Mouse (Mus musculus): ENCODE data around the gene Gtpbp2. TPM values are rescaled to one million over a fixed set of nuclear protein-coding genes. Genes with fewer than 3 reads are reported as not detected.

The Gtpbp2 gene
- total RNA-seq (2021) = 101 and 112 TPM in 2 replicates
- long read RNA-seq, transcript Gtpbp2-201 (12 exons, 2,966 nt) = major isoform, 22 of 51 reads
- long read RNA-seq, partial matches to known transcripts = 10 of 51 reads
- long read RNA-seq, other reads (novel, unspliced or antisense) = 15 of 51 reads

- peak; percentile 90 for DNase-seq
These were observed at the start of gene Gtpbp2 for GRCm38 (mm10) chr17:46160686-46161085. Gene Gtpbp2, plus strand, starts transcription at chr17:46161032.

- no peak for DNase-seq
These were observed 45.3 kb upstream of the Gtpbp2 start for GRCm38 (mm10) chr17:46115489-46115888.

DNA sequence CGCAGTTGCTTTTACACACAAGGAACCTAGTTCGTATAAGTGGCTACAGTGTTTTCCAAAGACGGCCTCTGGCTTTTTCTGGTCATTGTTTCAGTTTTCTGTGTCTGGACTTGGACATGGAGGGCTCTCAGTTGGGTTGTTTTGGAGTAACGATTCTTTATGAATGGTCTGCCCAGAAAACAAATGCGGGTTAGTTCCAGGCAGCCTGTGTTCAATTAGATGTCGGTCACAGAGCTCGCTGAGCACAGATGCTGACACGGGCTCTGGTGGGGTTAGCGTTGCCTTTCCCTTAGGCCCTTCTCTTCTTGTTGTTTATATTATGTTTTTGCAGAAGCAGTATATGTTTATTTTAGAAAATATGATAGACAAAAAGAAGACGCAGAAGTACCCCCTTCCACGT, 44.7 kb upstream of the Gtpbp2 start:
- DNase-seq = no peak

GRCm38 (mm10) chr17:46116881-46117280, 44.0 kb upstream of the Gtpbp2 start:
- DNase-seq = no peak

GRCm38 (mm10) chr17:46117623-46118422, 43.0 kb upstream of the Gtpbp2 start:
- DNase-seq = no peak

DNA sequence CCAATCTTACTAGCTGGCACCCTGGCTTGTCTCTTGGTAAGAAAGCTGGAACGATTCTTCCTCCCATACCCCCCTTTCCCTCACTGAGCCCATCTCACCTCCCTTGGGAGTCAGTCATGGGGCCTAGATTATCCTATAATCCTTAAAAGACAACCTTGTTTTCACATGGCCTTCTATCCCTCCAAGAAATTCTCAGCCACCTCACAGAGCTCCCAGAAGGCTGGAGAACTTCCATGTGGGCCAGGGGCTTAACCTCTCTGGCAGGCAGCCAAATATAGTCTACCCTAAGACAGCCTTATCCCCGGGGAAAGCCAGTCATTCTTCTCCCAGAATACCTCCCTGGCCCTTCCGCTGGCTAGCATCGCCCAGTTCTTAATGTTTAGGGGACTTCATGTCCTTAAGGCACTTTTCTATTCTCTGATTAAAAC, 42.4 kb upstream of the Gtpbp2 start:
- DNase-seq = no peak

GRCm38 (mm10) chr17:46119641-46120040, 41.2 kb upstream of the Gtpbp2 start:
- no peak for DNase-seq

- DNase-seq = no peak
These were observed 38.0 kb upstream of the Gtpbp2 start for GRCm38 (mm10) chr17:46122791-46123190.

- no peak for DNase-seq
These were observed 37.5 kb upstream of the Gtpbp2 start for GRCm38 (mm10) chr17:46123285-46123684.

- DNase-seq = no peak
These were observed 36.7 kb upstream of the Gtpbp2 start for GRCm38 (mm10) chr17:46123953-46124700.

DNA sequence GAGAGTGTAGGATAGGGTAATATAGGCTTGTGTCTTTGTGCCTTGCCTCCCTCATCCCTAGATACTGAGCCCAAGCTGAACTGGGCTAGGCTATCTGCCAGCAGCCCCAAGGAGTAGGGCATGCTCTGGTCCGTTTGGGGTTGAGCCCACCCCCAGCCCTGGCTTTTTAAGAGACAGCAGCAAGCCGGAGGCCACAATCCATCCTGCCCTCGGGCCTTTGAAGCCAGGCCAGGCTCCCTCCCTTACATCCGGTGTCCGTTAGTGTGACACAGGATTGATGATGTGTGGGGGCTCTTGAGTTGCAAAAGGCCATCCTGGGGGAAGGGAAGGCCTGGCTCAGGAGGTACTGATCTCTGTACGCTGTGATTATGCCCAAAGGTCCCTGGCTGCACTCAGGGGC, 34.2 kb upstream of the Gtpbp2 start:
- DNase-seq = peak; percentile 52

DNA sequence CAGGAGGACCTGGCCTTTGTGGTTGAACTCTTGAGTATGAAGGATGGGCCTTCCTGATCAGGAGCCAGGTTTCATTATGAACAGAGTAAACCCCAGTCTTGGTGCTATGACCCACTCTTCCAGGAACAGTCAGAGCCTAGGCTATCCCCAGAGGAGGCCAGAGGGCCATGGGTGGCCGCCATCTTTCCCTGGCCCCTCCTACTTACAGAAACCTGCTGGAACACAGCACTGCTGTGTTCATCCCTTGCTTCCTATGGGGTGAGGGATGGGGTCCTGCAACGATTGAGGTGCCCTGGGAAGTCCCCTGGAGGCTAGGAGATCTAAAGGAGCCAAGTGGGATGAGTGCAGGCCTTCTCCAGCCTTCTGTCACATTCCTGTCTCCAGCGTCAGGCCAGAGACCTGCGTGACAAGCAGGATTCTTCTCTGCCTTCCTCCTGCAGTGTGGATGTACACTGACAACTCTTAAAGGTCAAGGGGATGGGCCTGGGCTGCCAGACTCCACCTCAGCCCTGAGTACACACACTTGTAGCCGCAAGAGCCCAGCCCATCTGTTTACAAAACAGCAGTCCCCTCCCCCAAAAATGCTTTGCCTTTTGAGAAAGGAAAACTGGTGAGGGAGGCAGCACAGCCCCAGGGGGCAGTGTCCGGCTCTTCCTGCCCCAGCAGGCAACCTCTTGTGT, 32.9 kb upstream of the Gtpbp2 start:
- DNase-seq = no peak

DNA sequence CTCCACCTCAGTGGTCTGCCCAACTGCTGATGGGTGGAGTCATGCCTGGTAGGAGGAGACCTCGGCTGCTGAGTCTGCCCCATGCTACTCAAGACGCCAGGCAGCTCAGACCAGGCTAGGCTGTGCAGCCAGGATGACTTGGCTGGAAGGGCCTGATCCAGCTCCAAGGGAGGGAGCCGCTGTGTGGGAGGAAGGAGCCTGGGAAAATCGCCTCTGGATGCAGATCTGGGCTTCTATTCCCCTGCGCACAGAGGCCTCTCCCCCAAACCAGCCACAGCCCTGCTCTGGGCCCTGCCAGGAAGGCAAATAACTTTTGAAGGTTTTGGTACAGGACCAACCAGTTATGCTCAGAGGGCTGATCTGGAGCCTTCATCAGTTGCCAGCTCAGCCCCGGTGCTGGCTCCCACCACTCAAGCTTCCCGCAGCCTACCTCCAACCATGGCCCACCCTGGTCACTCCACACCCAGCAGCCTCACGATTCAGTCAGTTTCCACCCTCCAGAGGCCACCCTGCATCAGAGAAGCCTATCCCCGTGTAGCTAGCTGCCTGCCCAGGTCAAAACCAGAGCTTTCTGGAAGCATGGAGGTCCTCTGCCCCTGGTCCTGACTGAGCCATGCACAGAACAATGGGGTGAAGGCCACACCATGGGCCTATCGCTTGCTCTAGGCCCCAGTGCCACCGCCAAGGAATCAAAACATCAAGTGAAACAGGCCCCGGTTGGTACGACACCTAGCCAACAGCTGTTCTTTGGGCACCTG, 30.9 kb upstream of the Gtpbp2 start:
- no peak for DNase-seq

DNA sequence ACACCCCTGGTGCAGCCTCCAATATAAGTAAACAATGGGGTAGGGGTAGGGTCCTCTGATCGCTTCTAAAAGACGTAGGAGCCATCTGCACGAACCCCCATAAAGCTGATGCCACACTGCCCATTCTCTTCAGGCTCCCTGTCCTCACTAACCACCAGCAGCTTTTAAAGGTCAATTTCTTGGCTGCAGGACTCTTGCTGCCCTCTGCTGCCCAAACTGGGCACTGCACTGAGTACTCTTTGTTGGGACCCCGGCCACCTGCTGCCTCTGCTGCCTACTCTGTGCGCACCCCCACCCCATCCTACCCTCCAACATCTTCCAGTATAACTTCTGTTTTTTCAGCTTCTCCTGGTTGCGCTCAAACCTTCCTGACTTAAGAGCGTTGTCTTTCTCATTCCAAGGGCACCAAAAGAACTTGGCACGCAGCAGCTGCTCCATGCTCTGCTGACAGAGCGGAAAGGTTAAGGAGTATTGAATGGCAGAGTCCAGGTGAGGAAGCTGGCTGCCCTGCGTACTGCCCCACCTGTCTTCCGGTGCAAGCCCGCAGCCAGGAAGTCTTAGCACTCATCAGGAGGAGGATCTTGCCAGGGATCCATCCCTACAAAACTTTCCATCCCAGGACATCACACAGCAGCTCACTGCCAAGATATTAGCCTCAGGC, 28.6 kb upstream of the Gtpbp2 start:
- peak; percentile 80 for DNase-seq

GRCm38 (mm10) chr17:46132862-46133261, 28.0 kb upstream of the Gtpbp2 start:
- no peak for DNase-seq

GRCm38 (mm10) chr17:46138563-46139236, 22.1 kb upstream of the Gtpbp2 start:
- DNase-seq = peak; percentile 51

DNA sequence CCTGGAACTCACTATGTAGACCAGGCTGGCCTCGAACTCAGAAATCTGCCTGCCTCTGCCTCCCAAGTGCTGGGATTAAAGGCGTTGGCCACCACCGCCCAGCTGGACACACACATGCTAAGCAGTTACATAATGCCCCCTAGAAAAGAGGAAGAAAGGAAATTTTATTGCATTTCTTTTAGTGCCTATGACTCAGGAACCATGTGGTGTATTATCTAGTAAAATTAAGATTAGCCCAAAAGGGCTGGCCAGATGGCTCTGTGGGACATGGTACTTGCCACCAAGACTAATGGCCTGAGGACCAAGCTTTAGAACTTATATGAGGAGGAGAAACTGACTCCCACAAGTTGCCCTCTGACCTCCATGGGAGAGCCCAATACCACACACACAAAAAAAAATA, 21.0 kb upstream of the Gtpbp2 start:
- no peak for DNase-seq

DNA sequence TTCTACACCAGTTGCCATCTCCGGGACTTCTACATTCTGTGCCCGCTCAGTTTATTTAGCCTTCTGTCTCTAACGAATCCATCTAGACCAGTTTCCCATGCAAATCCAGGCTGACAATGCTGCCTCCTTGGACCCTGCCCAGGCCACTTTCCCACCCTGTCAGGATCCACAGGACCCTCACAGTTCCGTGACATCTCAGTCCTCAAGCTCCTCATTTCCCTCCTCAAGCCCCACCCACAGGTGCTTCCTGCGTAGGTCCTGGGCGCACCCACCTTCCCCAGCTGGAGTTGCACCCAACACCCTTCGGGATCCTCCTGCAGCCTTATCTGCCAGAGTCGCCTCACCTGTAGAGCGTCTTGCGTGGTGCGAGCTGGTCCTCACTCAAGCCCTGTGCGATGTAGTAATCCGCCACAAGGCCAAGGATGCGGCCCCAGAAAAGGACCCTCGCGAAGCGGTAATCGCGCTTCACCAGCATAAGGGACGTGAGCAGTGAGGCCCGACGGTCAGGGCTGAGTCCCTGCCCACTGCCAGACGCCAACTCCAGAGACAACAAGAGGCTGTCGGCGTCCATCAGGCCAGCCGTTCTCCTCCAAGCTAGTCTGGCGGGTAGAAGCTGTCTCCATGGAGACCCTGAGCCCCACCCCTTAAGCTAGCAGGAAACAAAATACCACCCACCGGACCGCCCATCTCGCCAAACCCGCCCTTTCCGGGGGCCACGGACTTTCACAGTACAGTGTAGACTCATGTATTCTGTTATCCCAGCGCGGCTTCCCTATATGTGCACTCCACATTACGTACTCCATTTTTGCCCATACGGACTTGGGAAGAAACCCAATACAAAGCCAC, 17.0 kb upstream of the Gtpbp2 start, which contains the start of gene Rsph9:
Gene Rsph9 (minus strand): TSS at position 639 of the 846 bp plus-strand sequence.
- peak; percentile 86 for DNase-seq

Data from adrenal gland, postnatal 25 days (tissue).